21 mouse cellular contexts compared by ENCODE assay signal in the genomic region with DNA sequence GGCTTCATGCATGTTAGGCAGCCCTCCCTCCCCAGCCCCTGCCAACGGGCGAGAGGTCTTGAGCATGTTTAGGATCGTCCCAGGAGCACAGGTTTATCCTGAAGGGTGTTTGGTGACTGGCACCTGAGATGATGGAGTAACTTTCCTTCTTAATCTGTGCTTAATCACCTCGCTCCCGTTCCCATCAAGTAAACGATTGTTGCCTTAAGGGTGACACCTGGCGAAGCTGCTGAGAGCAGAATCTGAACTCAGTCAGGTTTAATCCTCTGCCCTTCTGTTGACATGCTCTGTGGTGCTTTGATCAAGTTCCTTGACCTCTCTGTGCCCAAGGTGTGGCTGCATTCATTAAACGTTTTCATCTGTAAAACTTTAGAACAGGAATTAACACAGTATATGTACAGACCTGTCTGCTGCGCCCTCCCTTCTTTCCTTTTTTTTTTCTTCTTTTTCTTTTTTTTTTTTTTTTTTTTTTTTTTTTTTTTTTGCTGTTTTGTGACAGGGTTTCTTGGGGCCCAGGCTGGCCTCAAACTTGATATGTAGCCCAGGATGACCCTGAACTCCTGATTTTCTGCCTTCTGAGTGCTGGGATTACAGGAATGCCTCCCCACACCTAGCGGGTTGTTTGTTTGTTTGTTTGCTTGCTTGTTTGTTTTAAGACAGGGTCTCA. TPM values are rescaled to one million over a fixed set of nuclear protein-coding genes. Genes with fewer than 3 reads are reported as not detected.
DNase-seq lines count a peak whose midpoint lies in the region; ATAC-seq and TF ChIP-seq lines count a peak whose summit lies in the region.
"Had no signal": no experiment of that assay in that cellular context is flagged by ENCODE, and none has a peak within 500 bp of the region (broad histone marks: within the 10 kb centered on the region; RNA-seq: fewer than 3 reads in every experiment).

No protein-coding gene starts in this region.

- TF ChIP-seq EP300 in stomach, postnatal 0 days (optimal IDR thresholded peaks at IDR 0.05): no peak

- WGBS in lung, embryonic 16.5 days: 41% methylated on average over 10 of the region's 10 CpGs
- 55% methylated on average over 10 of the region's 10 CpGs for WGBS in lung, adult 2 months
- WGBS in stomach, postnatal 0 days: 42% methylated on average over 10 of the region's 10 CpGs

- in situ Hi-C loops in ES-E14 (cut with MboI; ENCODE audit: low sequenced_read_pairs in 2 of 2, unreplicated experiment in 2 of 2): no loop called here

- ATAC-seq in lung, embryonic 16.5 days (ENCODE audit: low read depth): no peak
- ATAC-seq in stomach, postnatal 0 days (ENCODE audit: low FRiP score, low TSS enrichment): no peak
- ATAC-seq: forebrain, postnatal 0 days; Patski had no signal

- H3K27ac ChIP-seq in lung, embryonic 16.5 days (ENCODE audit: low read length): no peak overlapping the region
- no peak overlapping the region for H3K27ac ChIP-seq in ES-E14 (ENCODE audit: insufficient read depth, low read depth, low read length, poor library complexity, severe bottlenecking)
- H3K27ac ChIP-seq in stomach, postnatal 0 days (replicated peaks): peak overlapping the region; percentile 53
- H3K27ac ChIP-seq: embryonic facial prominence, embryonic 12.5 days; forebrain, embryonic 12.5 days; heart, embryonic 13.5 days; hindbrain, embryonic 14.5 days; limb, embryonic 10.5 days; limb, embryonic 15.5 days; liver, embryonic 15.5 days; lung, embryonic 15.5 days; midbrain, embryonic 13.5 days; neural tube, embryonic 15.5 days had no signal

- H3K9ac ChIP-seq in lung, embryonic 16.5 days (ENCODE audit: low read length): 0 out of 2 replicates have a peak overlapping the region, but pooled peaks have one; percentile 0
- H3K9ac ChIP-seq in ES-E14 (ENCODE audit: insufficient read depth, low read depth, low read length, poor library complexity, severe bottlenecking): no peak overlapping the region
- H3K9ac ChIP-seq in stomach, postnatal 0 days (ENCODE audit: low read length): no peak overlapping the region
- H3K9ac ChIP-seq: embryonic facial prominence, embryonic 12.5 days; forebrain, embryonic 12.5 days; forebrain, postnatal 0 days; hindbrain, embryonic 14.5 days; limb, embryonic 15.5 days; liver, embryonic 15.5 days; lung, embryonic 15.5 days; midbrain, embryonic 13.5 days; neural tube, embryonic 15.5 days had no signal

- no peak for TF ChIP-seq CTCF in lung, adult 2 months (IDR thresholded peaks at IDR 0.05; ENCODE audit: insufficient read depth, low read length)
- no peak for TF ChIP-seq CTCF in stomach, postnatal 0 days (IDR thresholded peaks at IDR 0.05; ENCODE audit: low read depth)

- H3K27me3 ChIP-seq in lung, embryonic 16.5 days (ENCODE audit: control insufficient read depth, insufficient read depth, low read depth, low read length): no peaks in the 10 kb centered on the region
- no peaks in the 10 kb centered on the region for H3K27me3 ChIP-seq in stomach, postnatal 0 days (ENCODE audit: control insufficient read depth, insufficient read depth, low read length)
- H3K27me3 ChIP-seq: embryonic facial prominence, embryonic 12.5 days; heart, embryonic 13.5 days; limb, embryonic 15.5 days; liver, embryonic 15.5 days; lung, embryonic 15.5 days; midbrain, embryonic 13.5 days; neural tube, embryonic 15.5 days; Patski had no signal

- no peak overlapping the region for H3K4me3 ChIP-seq in lung, embryonic 16.5 days (ENCODE audit: low read length)
- no peak overlapping the region for H3K4me3 ChIP-seq in lung, adult 2 months (replicated peaks; ENCODE audit: extremely low read depth, low read depth, low read length)
- H3K4me3 ChIP-seq in ES-E14 (ENCODE audit: insufficient read depth in 1 of 2, low read depth in 1 of 2, low read length in 2 of 2, poor library complexity in 1 of 2, severe bottlenecking in 1 of 2): no peak overlapping the region
- H3K4me3 ChIP-seq in stomach, postnatal 0 days (ENCODE audit: low read depth, low read length): no peak overlapping the region
- H3K4me3 ChIP-seq: embryonic facial prominence, embryonic 12.5 days; forebrain, embryonic 12.5 days; heart, embryonic 13.5 days; limb, embryonic 10.5 days; limb, embryonic 15.5 days; liver, embryonic 15.5 days; lung, embryonic 15.5 days; midbrain, embryonic 13.5 days; neural tube, embryonic 15.5 days had no signal

- H3K9me3 ChIP-seq in lung, embryonic 16.5 days (ENCODE audit: control insufficient read depth, low read length): no peaks in the 10 kb centered on the region
- H3K9me3 ChIP-seq in ES-E14 (ENCODE audit: control insufficient read depth, insufficient read depth, low read depth, low read length): no peaks in the 10 kb centered on the region
- no peaks in the 10 kb centered on the region for H3K9me3 ChIP-seq in stomach, postnatal 0 days (ENCODE audit: control insufficient read depth, low read length)
- H3K9me3 ChIP-seq: embryonic facial prominence, embryonic 12.5 days; forebrain, embryonic 12.5 days; G1E; heart, embryonic 13.5 days; limb, embryonic 10.5 days; limb, embryonic 15.5 days; liver, embryonic 15.5 days; lung, embryonic 15.5 days; midbrain, embryonic 13.5 days; neural tube, embryonic 15.5 days had no signal

- peaks cover 2% of the 10 kb centered on the region; the same call in 1 of the 2 replicates for H3K4me1 ChIP-seq in lung, embryonic 16.5 days (replicated peaks; ENCODE audit: control insufficient read depth, insufficient read depth, low read length)
- peaks cover under 1% of the 10 kb centered on the region; the same call in 1 of the 2 replicates for H3K4me1 ChIP-seq in lung, adult 2 months (ENCODE audit: control insufficient read depth, insufficient read depth, low read length)
- H3K4me1 ChIP-seq in ES-E14 (ENCODE audit: control insufficient read depth in 2 of 2, insufficient read depth in 2 of 2, low read length in 2 of 2, poor library complexity in 1 of 2): peaks cover 5 to 18% of the 10 kb centered on the region in 2 experiments; a peak in 2 of 4 replicates
- no peaks in the 10 kb centered on the region for H3K4me1 ChIP-seq in stomach, postnatal 0 days (replicated peaks; ENCODE audit: control insufficient read depth, insufficient read depth)
- H3K4me1 ChIP-seq: embryonic facial prominence, embryonic 12.5 days had no signal

- H3K36me3 ChIP-seq in lung, embryonic 16.5 days (ENCODE audit: control insufficient read depth, insufficient read depth, low read length): no peaks in the 10 kb centered on the region
- no peaks in the 10 kb centered on the region for H3K36me3 ChIP-seq in ES-E14 (ENCODE audit: control insufficient read depth, insufficient read depth, low read length, poor library complexity, severe bottlenecking)
- H3K36me3 ChIP-seq in stomach, postnatal 0 days (ENCODE audit: control insufficient read depth, insufficient read depth, low read length): no peaks in the 10 kb centered on the region
- H3K36me3 ChIP-seq: embryonic facial prominence, embryonic 12.5 days; forebrain, embryonic 12.5 days; G1E; heart, embryonic 13.5 days; limb, embryonic 10.5 days; limb, embryonic 15.5 days; liver, embryonic 15.5 days; lung, embryonic 15.5 days; midbrain, embryonic 13.5 days; neural tube, embryonic 15.5 days had no signal

- H3K4me2 ChIP-seq in lung, embryonic 16.5 days (ENCODE audit: low read depth, low read length): no peak overlapping the region
- no peak overlapping the region for H3K4me2 ChIP-seq in stomach, postnatal 0 days (replicated peaks; ENCODE audit: low read depth)
- H3K4me2 ChIP-seq: embryonic facial prominence, embryonic 12.5 days; forebrain, embryonic 12.5 days; heart, embryonic 13.5 days; hindbrain, embryonic 14.5 days; limb, embryonic 15.5 days; lung, embryonic 15.5 days; midbrain, embryonic 13.5 days; neural tube, embryonic 15.5 days had no signal

- no peak for DNase-seq in lung, adult 2 months
- DNase-seq in ES-E14 (ENCODE audit: low read depth, low spot score) (no peak), R1 (ENCODE audit: low read depth, low spot score) (peak; percentile 27)
- DNase-seq in stomach, postnatal 0 days (ENCODE audit: low spot score): no peak
- DNase-seq in retina, postnatal 1 day: no peak
- DNase-seq: B cell, adult 2 months; forebrain, postnatal 0 days; layer of hippocampus, postnatal 36 days had no signal

- no peak for TF ChIP-seq POLR2A in lung, adult 2 months (IDR thresholded peaks at IDR 0.05; ENCODE audit: borderline replicate concordance, extremely low read depth, low read depth, low read length)

TF ChIP-seq in ES-E14, 5 proteins besides CTCF, POLR2A, EP300 and RAD21:
- TF ChIP-seq ZNF384 (IDR thresholded peaks at IDR 0.05; ENCODE audit: low read depth, low read length): peak; percentile 59; the same call in 1 of the 2 replicates
- no peak for TF ChIP-seq HCFC1 (IDR thresholded peaks at IDR 0.05; ENCODE audit: borderline replicate concordance, insufficient read depth, low read length)

RNA-seq across cellular contexts. Expression of gene Ndufv1, which starts 5.4 kb away (rescaled TPM):
- 177 and 184 TPM in 2 replicates for polyA plus RNA-seq in lung, embryonic 16.5 days (2015; fragmentation: Nextera tagmentation; extraction: Ambion mirVana)
- polyA plus RNA-seq in lung, adult 2 months (2012; rRNA removed): 99.4 and 127 TPM in 2 replicates
- total RNA-seq in ES-E14 (2012; rRNA removed): 182 and 219 TPM in 2 replicates
- polyA plus RNA-seq in stomach, postnatal 0 days (2015; fragmentation: Nextera tagmentation; extraction: Ambion mirVana): 213 and 216 TPM in 2 replicates

RNA-seq across cellular contexts. Expression of gene Doc2g, which starts 14.9 kb away (rescaled TPM):
- polyA plus RNA-seq in lung, embryonic 16.5 days (2015; fragmentation: Nextera tagmentation; extraction: Ambion mirVana): 3.8 and 3.9 TPM in 2 replicates
- polyA plus RNA-seq in lung, adult 2 months (2012; rRNA removed): 12.6 and 18.0 TPM in 2 replicates
- total RNA-seq in ES-E14 (2012; rRNA removed): 4.6 and 12.0 TPM in 2 replicates
- polyA plus RNA-seq in stomach, postnatal 0 days (2015; fragmentation: Nextera tagmentation; extraction: Ambion mirVana): 1.2 and 1.7 TPM in 2 replicates

RNA-seq across cellular contexts. Expression of gene Gm49405, which starts 17.6 kb away (rescaled TPM):
- 2.4 and 2.5 TPM in 2 replicates for polyA plus RNA-seq in lung, embryonic 16.5 days (2015; fragmentation: Nextera tagmentation; extraction: Ambion mirVana)
- polyA plus RNA-seq in lung, adult 2 months (2012; rRNA removed): 1.7 and 1.8 TPM in 2 replicates
- total RNA-seq in ES-E14 (2012; rRNA removed): 1.9 and 4.0 TPM in 2 replicates
- polyA plus RNA-seq in stomach, postnatal 0 days (2015; fragmentation: Nextera tagmentation; extraction: Ambion mirVana): 1.1 and 1.3 TPM in 2 replicates

RNA-seq across cellular contexts. Expression of gene Nudt8, which starts 17.7 kb away (rescaled TPM):
- polyA plus RNA-seq in lung, embryonic 16.5 days (2015; fragmentation: Nextera tagmentation; extraction: Ambion mirVana): 21.8 and 22.0 TPM in 2 replicates
- 7.6 and 13.3 TPM in 2 replicates for polyA plus RNA-seq in lung, adult 2 months (2012; rRNA removed)
- total RNA-seq in ES-E14 (2012; rRNA removed): 22.4 and 27.2 TPM in 2 replicates
- 39.3 and 40.7 TPM in 2 replicates for polyA plus RNA-seq in stomach, postnatal 0 days (2015; fragmentation: Nextera tagmentation; extraction: Ambion mirVana)

RNA-seq across cellular contexts. Expression of gene Gstp1, which starts 19.7 kb away (rescaled TPM):
- 432 and 433 TPM in 2 replicates for polyA plus RNA-seq in lung, embryonic 16.5 days (2015; fragmentation: Nextera tagmentation; extraction: Ambion mirVana)
- polyA plus RNA-seq in lung, adult 2 months (2012; rRNA removed): 480 and 656 TPM in 2 replicates
- 121 and 146 TPM in 2 replicates for total RNA-seq in ES-E14 (2012; rRNA removed)
- polyA plus RNA-seq in stomach, postnatal 0 days (2015; fragmentation: Nextera tagmentation; extraction: Ambion mirVana): 1,012 and 1,081 TPM in 2 replicates
